Mouse (Mus musculus): ENCODE data around the gene Plekhh3. TPM values are rescaled to one million over a fixed set of nuclear protein-coding genes. Genes with fewer than 3 reads are reported as not detected.
"Not testable (repeated sequence)": the region's sequence is repeated elsewhere in the genome, so short reads cannot be mapped to it uniquely, and the experiment has no call there.

Plekhh3 gene
- polyA plus RNA-seq, 1 experiment from 2014 or later, result 8.1 TPM

DNA sequence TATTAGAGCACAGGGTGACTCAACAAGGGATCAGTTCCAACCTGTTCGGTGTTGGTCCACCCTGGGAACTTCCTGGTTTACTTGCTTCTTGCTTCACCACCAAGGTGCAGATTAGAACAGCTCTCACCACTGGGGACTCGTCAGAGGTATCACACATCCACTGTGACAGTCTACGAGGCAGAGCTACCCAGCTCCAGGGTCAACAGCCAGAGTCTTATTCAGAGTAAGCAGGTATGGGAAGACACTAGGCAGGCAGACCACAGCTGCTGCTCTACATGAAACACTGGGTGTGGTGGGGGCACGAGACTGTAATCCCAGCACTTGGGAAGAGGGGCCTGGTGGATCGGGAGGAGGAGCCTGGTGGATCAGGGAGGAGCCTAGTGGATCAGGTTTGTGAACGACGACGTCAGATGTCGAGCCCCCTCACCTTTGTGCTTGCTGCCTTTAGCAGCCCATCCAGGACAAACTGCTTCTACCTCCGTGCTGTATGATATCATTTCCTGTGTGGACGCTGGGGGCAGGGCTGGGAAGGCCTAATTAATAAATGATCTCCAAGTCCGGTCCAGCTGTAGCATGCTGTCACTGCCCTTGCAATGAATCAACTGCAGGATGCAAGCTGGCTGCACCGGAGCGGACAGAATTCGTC, 32.5 kb downstream of the Plekhh3 start:
- peak overlapping the region; percentile 29 for H3K4me2 ChIP-seq (replicated peaks)
- 24% methylated on average over 15 of the region's 15 CpGs for WGBS
- no peaks in the 10 kb centered on the region for H3K9me3 ChIP-seq
- 0 out of 2 replicates have a peak, but pooled peaks cover 5% of the 10 kb centered on the region for H3K27me3 ChIP-seq
- no peaks in the 10 kb centered on the region for H3K36me3 ChIP-seq
- ATAC-seq, result peak; percentile 65
- peak overlapping the region; percentile 58; the same call in 1 of the 2 replicates for H3K27ac ChIP-seq
- peaks cover 16% of the 10 kb centered on the region for H3K4me1 ChIP-seq (replicated peaks)
- H3K9ac ChIP-seq (replicated peaks), result peak overlapping the region; percentile 33; the same call in 1 of the 2 replicates
- H3K4me3 ChIP-seq (replicated peaks), result peak overlapping the region; percentile 1; the same call in 1 of the 2 replicates

DNA sequence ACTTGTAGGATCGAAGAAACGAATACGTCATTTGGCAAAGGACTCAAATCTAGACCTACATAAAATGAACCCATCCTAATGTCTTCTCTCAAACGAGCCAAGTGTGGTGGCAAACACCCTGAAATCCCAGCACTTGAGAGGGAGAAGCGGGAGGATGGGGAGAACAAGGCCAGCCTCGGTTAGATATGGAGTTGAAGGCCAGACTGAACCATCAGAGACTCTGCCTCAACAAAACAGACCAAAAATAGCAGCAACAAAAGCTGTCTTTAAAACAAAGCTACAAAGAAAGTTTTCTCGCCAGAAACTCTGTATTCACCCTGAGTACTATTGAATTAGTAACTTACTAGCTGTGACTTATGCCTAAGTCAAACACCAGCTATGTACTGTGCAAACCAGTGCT, 34.2 kb downstream of the Plekhh3 start:
- Histone ChIP-seq H3K4me2 (replicated peaks) (no peak overlapping the region), H3K27me3 (0 out of 2 replicates have a peak, but pooled peaks cover 5% of the 10 kb centered on the region), H3K36me3 (no peaks in the 10 kb centered on the region), H3K4me3 (replicated peaks) (no peak overlapping the region), H3K27ac (no peak overlapping the region), H3K9me3 (no peaks in the 10 kb centered on the region), H3K9ac (replicated peaks) (no peak overlapping the region), H3K4me1 (replicated peaks) (peaks cover 12% of the 10 kb centered on the region)
- 83% methylated on average over 7 of the region's 7 CpGs for WGBS
- ATAC-seq, result no peak

DNA sequence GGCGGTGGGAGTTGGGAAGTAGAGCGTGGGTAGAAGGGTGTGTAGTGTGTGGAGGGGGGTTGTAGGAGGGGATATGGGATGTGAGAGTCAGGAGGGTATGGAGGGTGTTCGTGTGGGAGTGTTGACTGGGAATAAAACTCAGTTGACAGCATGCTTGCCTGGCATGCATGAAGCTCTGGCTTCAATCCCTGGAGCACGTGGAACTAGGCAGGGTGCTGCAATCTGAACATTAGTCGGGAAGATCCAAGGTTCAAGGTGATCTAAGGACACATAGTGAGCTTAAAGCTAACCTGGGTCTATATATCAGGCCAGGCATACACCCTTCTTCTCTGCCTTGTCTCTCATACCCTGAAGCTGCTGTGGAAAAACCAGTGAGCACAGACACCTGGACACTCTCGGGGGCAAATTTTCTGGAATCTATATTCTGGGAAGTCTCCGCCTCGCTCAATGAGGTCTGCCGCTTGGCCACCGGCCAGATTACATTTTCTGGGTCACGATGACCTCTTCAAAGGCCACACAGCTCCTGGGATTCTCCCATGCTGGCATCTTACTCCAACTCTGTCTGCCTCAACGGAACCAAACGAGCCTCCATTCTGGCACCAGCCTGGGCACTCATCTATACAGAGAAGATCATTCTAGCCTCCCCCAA, 36.8 kb downstream of the Plekhh3 start:
- H3K4me3 ChIP-seq (replicated peaks), result no peak overlapping the region
- H3K9ac ChIP-seq (replicated peaks), result no peak overlapping the region
- H3K36me3 ChIP-seq, result no peaks in the 10 kb centered on the region
- peaks cover 6% of the 10 kb centered on the region; the same call in 1 of the 2 replicates for H3K4me1 ChIP-seq (replicated peaks)
- H3K27me3 ChIP-seq, result no peaks in the 10 kb centered on the region
- no peak for ATAC-seq
- WGBS, result 85% methylated on average over 13 of the region's 13 CpGs
- H3K4me2 ChIP-seq (replicated peaks), result no peak overlapping the region
- no peaks in the 10 kb centered on the region for H3K9me3 ChIP-seq
- H3K27ac ChIP-seq, result no peak overlapping the region

DNA sequence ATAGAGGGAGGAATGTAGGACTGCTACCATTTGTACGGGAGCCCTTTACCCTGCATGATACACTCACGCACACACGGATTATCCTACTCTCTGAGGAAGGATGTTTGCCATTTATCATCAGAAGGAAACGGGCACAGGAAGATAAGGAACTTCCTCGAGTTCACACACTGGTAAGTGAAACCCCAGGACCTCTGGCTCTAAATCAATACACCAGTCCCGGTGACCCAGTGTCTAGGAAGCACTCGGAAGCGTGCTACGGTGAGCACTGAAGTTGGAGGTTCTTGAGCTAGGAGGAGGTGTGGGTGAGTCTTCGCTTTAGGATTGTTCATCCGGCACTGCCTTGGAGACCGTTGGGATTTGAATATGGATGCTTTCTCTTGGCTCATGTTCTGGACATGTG, 38.1 kb downstream of the Plekhh3 start:
- 89% methylated on average over 12 of the region's 12 CpGs for WGBS
- no peak overlapping the region for H3K27ac ChIP-seq
- H3K36me3 ChIP-seq, result no peaks in the 10 kb centered on the region
- no peaks in the 10 kb centered on the region for H3K9me3 ChIP-seq
- H3K9ac ChIP-seq (replicated peaks), result no peak overlapping the region
- H3K4me1 ChIP-seq (replicated peaks), result no peaks in the 10 kb centered on the region
- ATAC-seq, result no peak
- no peak overlapping the region for H3K4me2 ChIP-seq (replicated peaks)
- no peaks in the 10 kb centered on the region for H3K27me3 ChIP-seq
- H3K4me3 ChIP-seq (replicated peaks), result no peak overlapping the region

DNA sequence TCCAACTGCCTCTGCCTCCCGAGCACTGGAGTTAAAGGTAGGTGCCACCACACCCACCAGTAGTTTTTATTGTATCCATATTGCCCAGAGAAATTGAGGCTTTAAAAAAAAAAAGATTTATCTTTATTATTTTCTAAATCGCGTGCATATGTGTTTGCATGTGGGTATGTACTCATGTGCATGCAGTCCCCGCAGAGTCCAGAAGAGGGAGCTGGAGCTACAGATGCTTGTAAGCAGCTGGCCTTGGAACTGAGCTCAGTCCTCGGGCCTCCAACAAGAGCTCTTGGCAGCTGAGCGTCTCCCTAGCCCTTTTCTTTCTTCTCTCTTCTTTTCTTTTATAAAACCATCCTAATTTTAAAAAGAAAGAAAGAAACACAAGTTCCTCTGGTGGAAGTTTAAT, 39.5 kb downstream of the Plekhh3 start:
- Histone ChIP-seq H3K4me3 (replicated peaks) (no peak overlapping the region), H3K9ac (replicated peaks) (no peak overlapping the region), H3K36me3 (peaks cover 6% of the 10 kb centered on the region), H3K27ac (no peak overlapping the region), H3K4me1 (replicated peaks) (no peaks in the 10 kb centered on the region), H3K9me3 (peaks cover 1% of the 10 kb centered on the region; the same call in 1 of the 2 replicates), H3K27me3 (no peaks in the 10 kb centered on the region), H3K4me2 (replicated peaks) (no peak overlapping the region)
- 86% methylated on average over 6 of the region's 6 CpGs for WGBS
- no peak for ATAC-seq

DNA sequence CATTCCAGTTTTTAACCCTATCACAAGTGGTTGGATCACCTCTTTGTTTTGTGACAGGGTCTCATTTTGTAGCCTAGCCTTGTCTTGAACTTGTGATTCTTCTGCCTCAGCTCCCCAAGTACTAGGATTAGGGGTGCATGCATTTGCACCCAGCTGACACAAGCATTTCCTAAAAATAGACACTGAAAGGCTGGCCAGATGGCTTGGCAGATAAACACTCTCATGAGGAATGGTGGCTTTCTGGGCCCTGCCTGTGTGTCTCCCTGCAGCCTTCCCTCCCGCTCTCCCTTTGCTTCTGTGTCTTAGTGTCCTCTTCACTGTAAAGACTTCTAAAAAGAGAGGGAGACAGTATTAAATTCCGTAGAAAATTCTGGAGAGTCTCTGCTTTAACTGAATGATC, 40.0 kb downstream of the Plekhh3 start:
- Histone ChIP-seq H3K27me3 (no peaks in the 10 kb centered on the region), H3K4me3 (replicated peaks) (no peak overlapping the region), H3K4me1 (replicated peaks) (no peaks in the 10 kb centered on the region), H3K4me2 (replicated peaks) (no peak overlapping the region), H3K27ac (no peak overlapping the region), H3K9ac (replicated peaks) (no peak overlapping the region), H3K9me3 (peaks cover 4% of the 10 kb centered on the region; the same call in 1 of the 2 replicates), H3K36me3 (peaks cover 11% of the 10 kb centered on the region)
- no peak for ATAC-seq
- WGBS, result 93% methylated on average over 2 of the region's 2 CpGs

DNA sequence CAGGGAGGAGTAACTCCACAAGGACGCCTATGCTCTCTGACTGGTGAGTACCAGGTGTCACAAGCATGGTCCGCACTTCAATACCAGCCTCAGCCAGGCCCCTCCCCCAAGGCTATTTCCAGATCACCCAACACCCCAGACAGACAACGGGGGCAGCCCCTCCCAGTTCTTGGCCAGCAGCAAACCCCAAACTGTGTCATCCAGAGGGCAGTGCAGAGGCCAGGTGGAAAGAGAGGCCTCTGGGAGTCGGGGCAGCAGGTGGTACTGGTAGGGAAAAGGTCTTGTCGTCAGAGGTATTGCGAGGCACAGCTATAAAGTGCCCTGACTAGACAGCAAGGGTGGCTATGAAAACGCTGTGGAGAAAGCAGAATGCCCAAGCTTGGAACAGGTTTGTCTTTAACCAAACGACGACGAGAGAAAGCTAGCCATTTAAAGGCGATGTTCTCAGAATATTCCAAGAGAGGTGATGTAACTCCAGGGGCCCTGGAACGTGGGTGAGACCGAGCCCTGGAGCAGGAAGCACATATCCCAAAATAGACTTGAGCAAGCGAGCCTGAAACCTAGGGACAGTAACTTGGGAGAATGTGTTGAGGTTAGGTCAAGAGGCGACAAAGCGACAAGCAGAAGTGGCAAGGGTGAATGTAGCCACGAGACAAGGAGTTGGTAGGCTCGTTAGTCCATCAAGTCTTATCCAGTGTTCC, 40.9 kb downstream of the Plekhh3 start:
- WGBS, result 55% methylated on average over 18 of the region's 18 CpGs
- Histone ChIP-seq H3K36me3 (peaks cover 21% of the 10 kb centered on the region), H3K4me1 (replicated peaks) (no peaks in the 10 kb centered on the region), H3K9ac (replicated peaks) (no peak overlapping the region), H3K4me3 (replicated peaks) (no peak overlapping the region), H3K4me2 (replicated peaks) (no peak overlapping the region), H3K27me3 (no peaks in the 10 kb centered on the region), H3K27ac (no peak overlapping the region), H3K9me3 (peaks cover 4% of the 10 kb centered on the region; the same call in 1 of the 2 replicates)
- no peak for ATAC-seq

DNA sequence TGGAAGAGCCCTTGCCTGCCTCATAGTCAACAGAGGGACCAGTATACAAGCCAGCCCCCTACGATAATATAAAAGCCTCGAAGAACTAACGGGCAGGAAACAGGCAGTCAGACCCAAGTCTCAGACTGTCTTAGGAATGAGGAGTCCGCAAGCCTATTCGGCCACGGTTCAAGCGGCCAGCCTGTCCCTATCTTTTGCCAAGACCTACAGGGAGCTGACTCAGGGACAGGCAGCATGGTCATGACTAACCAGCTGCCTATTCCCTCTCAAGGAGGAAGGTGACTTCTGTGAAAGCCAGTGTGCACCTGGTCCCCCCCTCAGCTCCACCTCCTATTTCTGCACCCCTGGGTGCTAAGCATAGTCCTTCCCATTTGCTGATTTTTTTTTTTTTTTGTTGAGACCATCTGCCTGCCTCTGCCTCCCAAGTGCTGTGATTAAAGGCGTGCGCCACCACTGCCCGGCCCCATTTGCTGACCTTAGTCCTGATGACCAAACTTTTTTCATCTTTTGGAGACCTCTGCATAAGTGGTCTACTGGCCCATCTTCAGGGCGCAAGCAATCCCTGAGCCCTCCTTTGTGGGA, 42.1 kb downstream of the Plekhh3 start:
- WGBS, result 90% methylated on average over 11 of the region's 11 CpGs
- no peaks in the 10 kb centered on the region for H3K27me3 ChIP-seq
- no peak overlapping the region for H3K4me2 ChIP-seq (replicated peaks)
- H3K4me3 ChIP-seq (replicated peaks), result no peak overlapping the region
- no peak for ATAC-seq
- H3K27ac ChIP-seq, result no peak overlapping the region
- no peak overlapping the region for H3K9ac ChIP-seq (replicated peaks)
- no peaks in the 10 kb centered on the region for H3K4me1 ChIP-seq (replicated peaks)
- peaks cover 4% of the 10 kb centered on the region; the same call in 1 of the 2 replicates for H3K9me3 ChIP-seq
- H3K36me3 ChIP-seq, result peaks cover 30% of the 10 kb centered on the region

DNA sequence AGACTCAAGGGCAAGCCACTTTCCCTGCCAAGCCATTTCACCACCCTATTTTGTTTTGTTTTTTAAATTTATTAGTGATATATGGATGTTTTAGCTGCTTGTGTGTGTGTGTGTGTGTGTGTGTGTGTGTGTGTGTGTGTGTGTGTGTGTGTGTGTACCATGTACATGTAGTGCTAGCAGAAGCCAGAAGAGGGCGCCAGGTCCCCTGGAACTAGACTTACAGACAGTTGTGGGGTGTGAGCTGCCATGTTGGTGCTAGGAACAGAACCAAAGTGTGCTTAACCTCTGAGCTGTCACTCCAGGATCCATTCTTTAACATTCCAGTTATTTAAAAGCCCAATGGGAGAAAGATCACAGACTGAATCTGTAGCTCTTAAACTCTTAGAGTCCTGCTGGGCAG, 44.1 kb downstream of the Plekhh3 start:
- no peaks in the 10 kb centered on the region for H3K27me3 ChIP-seq
- ATAC-seq, result no peak
- peaks cover 4% of the 10 kb centered on the region; the same call in 1 of the 2 replicates for H3K9me3 ChIP-seq
- H3K4me2 ChIP-seq (replicated peaks), result no peak overlapping the region
- 100% methylated on average over 1 of the region's 1 CpGs for WGBS
- no peak overlapping the region for H3K9ac ChIP-seq (replicated peaks)
- H3K27ac ChIP-seq, result no peak overlapping the region
- peaks cover 49% of the 10 kb centered on the region for H3K36me3 ChIP-seq
- no peaks in the 10 kb centered on the region for H3K4me1 ChIP-seq (replicated peaks)
- no peak overlapping the region for H3K4me3 ChIP-seq (replicated peaks)

DNA sequence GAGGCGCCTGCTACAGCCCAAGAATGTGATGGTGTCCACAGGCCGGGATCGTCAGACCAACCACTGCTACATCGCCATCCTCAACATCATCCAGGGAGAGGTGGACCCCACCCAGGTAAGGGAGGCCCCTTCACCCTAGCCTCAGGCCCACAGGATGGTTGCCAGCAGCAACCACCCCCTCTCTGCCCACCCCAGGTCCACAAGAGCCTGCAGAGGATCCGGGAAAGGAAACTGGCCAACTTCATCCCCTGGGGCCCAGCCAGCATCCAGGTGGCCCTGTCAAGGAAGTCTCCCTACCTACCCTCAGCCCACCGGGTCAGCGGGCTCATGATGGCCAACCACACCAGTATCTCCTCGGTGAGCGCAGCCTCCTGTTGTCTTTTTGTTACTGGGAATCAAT, 46.1 kb downstream of the Plekhh3 start:
- 100% methylated on average over 9 of the region's 9 CpGs for WGBS
- H3K27me3 ChIP-seq, result not testable (repeated sequence)

DNA sequence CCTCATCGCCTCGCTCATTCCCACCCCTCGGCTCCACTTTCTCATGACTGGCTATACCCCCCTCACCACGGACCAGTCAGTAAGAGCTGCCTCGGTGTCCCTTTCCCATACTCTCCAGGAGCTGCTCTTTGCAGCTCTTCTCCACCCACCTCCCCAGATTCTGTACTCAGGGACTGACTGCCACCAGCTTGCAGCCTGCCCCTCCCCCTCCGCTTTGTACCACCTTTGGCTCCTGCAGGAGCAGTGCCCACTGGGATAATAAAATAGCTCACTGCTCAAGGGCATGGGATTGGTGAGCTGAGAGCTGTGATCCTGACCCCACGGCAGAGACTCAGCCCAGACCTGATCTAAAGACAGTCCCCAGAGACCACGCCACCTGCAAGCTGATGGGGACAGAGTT, 46.7 kb downstream of the Plekhh3 start:
- Histone ChIP-seq H3K4me1 (replicated peaks) (peaks cover 13% of the 10 kb centered on the region), H3K36me3 (peaks cover 54% of the 10 kb centered on the region)
- ATAC-seq; H3K4me3 ChIP-seq (replicated peaks); H3K27me3 ChIP-seq; H3K4me2 ChIP-seq (replicated peaks); H3K27ac ChIP-seq; H3K9me3 ChIP-seq; H3K9ac ChIP-seq (replicated peaks): not testable (repeated sequence)
- WGBS, result 98% methylated on average over 8 of the region's 8 CpGs

More for the DNA sequence above, 46.1 kb downstream of the Plekhh3 start:
- H3K27ac ChIP-seq; H3K9ac ChIP-seq (replicated peaks); H3K9me3 ChIP-seq; H3K4me3 ChIP-seq (replicated peaks); ATAC-seq; H3K4me2 ChIP-seq (replicated peaks): not testable (repeated sequence)
- peaks cover 54% of the 10 kb centered on the region for H3K36me3 ChIP-seq
- H3K4me1 ChIP-seq (replicated peaks), result peaks cover 13% of the 10 kb centered on the region
